Mouse (Mus musculus): ENCODE measurements at regions not wholly inside any gene's neighbourhood (a gene's known extent, or its start where the extent isn't known, plus 50 kb on each side); places are given as distances from the start of the nearest gene placed in this dataset.

GRCm38 (mm10) chr11:112071571-112071970 lies 710.5 kb upstream of the Sox9 start:
- Histone ChIP-seq H3K4me2 (ENCODE audit: low read depth, low read length, poor library complexity, severe bottlenecking) (no peak overlapping the region), H3K4me3 (ENCODE audit: low read depth, low read length) (no peak overlapping the region), H3K27ac (ENCODE audit: low read depth, low read length) (no peak overlapping the region), H3K36me3 (ENCODE audit: insufficient read depth, low read length) (no peaks in the 10 kb centered on the region), H3K9me3 (ENCODE audit: low read length) (no peaks in the 10 kb centered on the region), H3K9ac (replicated peaks; ENCODE audit: low read length, poor library complexity, severe bottlenecking) (no peak overlapping the region), H3K4me1 (ENCODE audit: insufficient read depth, low read length) (no peaks in the 10 kb centered on the region), H3K27me3 (ENCODE audit: insufficient read depth, low read length) (no peaks in the 10 kb centered on the region)
- ATAC-seq (ENCODE audit: low FRiP score) (no peak), DNase-seq (ENCODE audit: low spot score) (no peak)
- WGBS: 89% methylated on average over 7 of the region's 7 CpGs
- TF ChIP-seq CTCF (IDR thresholded peaks at IDR 0.05): no peak

- Histone ChIP-seq H3K9me3 (ENCODE audit: low read length) (no peaks in the 10 kb centered on the region), H3K4me3 (ENCODE audit: low read depth, low read length) (no peak overlapping the region), H3K27ac (ENCODE audit: low read depth, low read length) (no peak overlapping the region), H3K4me1 (ENCODE audit: insufficient read depth, low read length) (no peaks in the 10 kb centered on the region), H3K36me3 (ENCODE audit: insufficient read depth, low read length) (no peaks in the 10 kb centered on the region), H3K27me3 (ENCODE audit: insufficient read depth, low read length) (no peaks in the 10 kb centered on the region), H3K9ac (replicated peaks; ENCODE audit: low read length, poor library complexity, severe bottlenecking) (no peak overlapping the region), H3K4me2 (ENCODE audit: low read depth, low read length, poor library complexity, severe bottlenecking) (no peak overlapping the region)
- no peak for ATAC-seq (ENCODE audit: low FRiP score)
- no peak for TF ChIP-seq CTCF (IDR thresholded peaks at IDR 0.05)
- 95% methylated on average over 4 of the region's 4 CpGs for WGBS
- no peak for DNase-seq (ENCODE audit: low spot score)
Measured at GRCm38 (mm10) chr11:112081386-112081785, 700.6 kb upstream of the Sox9 start.

DNA sequence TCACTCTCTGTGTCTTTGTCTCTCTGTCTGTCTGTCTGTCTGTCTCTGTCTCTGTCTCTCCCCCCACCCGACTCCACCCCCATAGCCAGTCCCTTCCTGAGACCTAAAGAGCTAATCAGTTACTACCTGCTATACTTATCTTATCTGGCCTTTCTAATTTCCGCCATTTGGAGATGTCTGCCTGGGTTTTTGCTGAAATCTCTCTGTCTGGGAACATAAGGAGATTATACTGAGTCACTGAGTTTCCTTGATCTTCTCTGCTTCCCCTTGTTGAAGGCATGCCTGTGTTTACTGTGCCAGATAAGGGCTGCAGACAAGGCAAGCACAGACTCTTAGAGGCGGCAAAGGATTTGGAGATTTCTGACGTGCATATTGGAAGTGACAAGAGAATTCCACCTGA lies 699.0 kb upstream of the Sox9 start:
- H3K36me3 ChIP-seq (ENCODE audit: insufficient read depth, low read length): no peaks in the 10 kb centered on the region
- H3K4me1 ChIP-seq (ENCODE audit: insufficient read depth, low read length): no peaks in the 10 kb centered on the region
- no peak overlapping the region for H3K27ac ChIP-seq (ENCODE audit: low read depth, low read length)
- no peak overlapping the region for H3K9ac ChIP-seq (replicated peaks; ENCODE audit: low read length, poor library complexity, severe bottlenecking)
- H3K27me3 ChIP-seq (ENCODE audit: insufficient read depth, low read length): no peaks in the 10 kb centered on the region
- no peaks in the 10 kb centered on the region for H3K9me3 ChIP-seq (ENCODE audit: low read length)
- ATAC-seq (ENCODE audit: low FRiP score): no peak
- 39% methylated on average over 4 of the region's 4 CpGs for WGBS
- H3K4me2 ChIP-seq (ENCODE audit: low read depth, low read length, poor library complexity, severe bottlenecking): no peak overlapping the region
- no peak for TF ChIP-seq CTCF (IDR thresholded peaks at IDR 0.05)
- H3K4me3 ChIP-seq (ENCODE audit: low read depth, low read length): no peak overlapping the region
- no peak for DNase-seq (ENCODE audit: low spot score)

DNA sequence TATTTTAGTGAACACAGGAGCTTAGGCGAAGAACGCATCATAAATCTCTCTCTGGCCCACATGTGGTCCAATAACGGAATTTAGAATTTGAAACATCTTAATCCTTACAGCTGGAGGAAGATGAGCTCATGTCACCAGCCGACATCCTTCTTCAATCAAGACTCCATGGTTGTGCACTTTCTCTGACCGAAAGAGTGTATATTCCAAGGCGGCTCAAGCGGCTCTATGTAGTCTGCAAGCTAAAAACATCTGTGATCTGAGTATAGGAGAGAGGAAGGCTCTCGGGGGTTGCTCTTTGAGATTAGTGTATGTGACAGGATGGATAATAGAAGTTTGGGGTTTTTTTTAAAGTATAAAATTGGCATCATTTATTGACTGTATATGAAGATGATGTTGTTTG lies 689.9 kb upstream of the Sox9 start:
- H3K36me3 ChIP-seq (ENCODE audit: insufficient read depth, low read length): no peaks in the 10 kb centered on the region
- H3K27me3 ChIP-seq (ENCODE audit: insufficient read depth, low read length): no peaks in the 10 kb centered on the region
- H3K9me3 ChIP-seq (ENCODE audit: low read length): no peaks in the 10 kb centered on the region
- DNase-seq (ENCODE audit: low spot score) (no peak), ATAC-seq (ENCODE audit: low FRiP score) (no peak)
- 77% methylated on average over 8 of the region's 8 CpGs for WGBS
- H3K4me1 ChIP-seq (ENCODE audit: insufficient read depth, low read length): no peaks in the 10 kb centered on the region
- H3K27ac ChIP-seq (ENCODE audit: low read depth, low read length): no peak overlapping the region
- H3K4me2 ChIP-seq (ENCODE audit: low read depth, low read length, poor library complexity, severe bottlenecking): no peak overlapping the region
- H3K9ac ChIP-seq (replicated peaks; ENCODE audit: low read length, poor library complexity, severe bottlenecking): no peak overlapping the region
- no peak overlapping the region for H3K4me3 ChIP-seq (ENCODE audit: low read depth, low read length)
- no peak for TF ChIP-seq CTCF (IDR thresholded peaks at IDR 0.05)

- Histone ChIP-seq H3K4me2 (ENCODE audit: low read depth, low read length, poor library complexity, severe bottlenecking) (no peak overlapping the region), H3K9ac (replicated peaks; ENCODE audit: low read length, poor library complexity, severe bottlenecking) (no peak overlapping the region), H3K4me3 (ENCODE audit: low read depth, low read length) (no peak overlapping the region), H3K27me3 (ENCODE audit: insufficient read depth, low read length) (no peaks in the 10 kb centered on the region), H3K27ac (ENCODE audit: low read depth, low read length) (no peak overlapping the region), H3K9me3 (ENCODE audit: low read length) (no peaks in the 10 kb centered on the region), H3K36me3 (ENCODE audit: insufficient read depth, low read length) (no peaks in the 10 kb centered on the region), H3K4me1 (ENCODE audit: insufficient read depth, low read length) (no peaks in the 10 kb centered on the region)
- WGBS: 35% methylated on average over 3 of the region's 3 CpGs
- ATAC-seq (ENCODE audit: low FRiP score) (no peak), DNase-seq (ENCODE audit: low spot score) (no peak)
- no peak for TF ChIP-seq CTCF (IDR thresholded peaks at IDR 0.05)
Measured at GRCm38 (mm10) chr11:112095009-112095408, 687.0 kb upstream of the Sox9 start.

DNA sequence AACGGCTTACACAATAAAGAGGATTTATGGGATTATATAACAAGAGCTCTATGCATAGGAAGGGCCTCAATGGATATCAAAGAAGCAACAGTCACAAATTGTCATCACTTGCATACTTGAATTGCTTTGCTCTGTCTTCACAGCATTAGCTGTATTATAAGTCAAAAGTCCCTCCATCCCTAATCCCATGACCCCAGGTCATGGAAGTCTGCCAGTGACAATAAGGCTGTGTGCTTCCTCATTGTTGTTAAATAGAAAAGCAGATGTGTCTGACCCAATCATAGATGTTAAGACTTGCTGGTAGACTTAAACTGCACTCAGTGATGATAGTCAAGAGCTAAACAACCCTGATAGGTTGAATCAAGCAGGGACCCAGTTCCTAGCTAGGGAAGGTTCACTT lies 683.9 kb upstream of the Sox9 start:
- no peaks in the 10 kb centered on the region for H3K4me1 ChIP-seq (ENCODE audit: insufficient read depth, low read length)
- DNase-seq (ENCODE audit: low spot score) (no peak), ATAC-seq (ENCODE audit: low FRiP score) (no peak)
- H3K4me3 ChIP-seq (ENCODE audit: low read depth, low read length): no peak overlapping the region
- TF ChIP-seq CTCF (IDR thresholded peaks at IDR 0.05): no peak
- 15% methylated on average over 1 of the region's 1 CpGs for WGBS
- H3K27me3 ChIP-seq (ENCODE audit: insufficient read depth, low read length): no peaks in the 10 kb centered on the region
- no peak overlapping the region for H3K9ac ChIP-seq (replicated peaks; ENCODE audit: low read length, poor library complexity, severe bottlenecking)
- no peak overlapping the region for H3K4me2 ChIP-seq (ENCODE audit: low read depth, low read length, poor library complexity, severe bottlenecking)
- no peaks in the 10 kb centered on the region for H3K9me3 ChIP-seq (ENCODE audit: low read length)
- no peaks in the 10 kb centered on the region for H3K36me3 ChIP-seq (ENCODE audit: insufficient read depth, low read length)
- H3K27ac ChIP-seq (ENCODE audit: low read depth, low read length): no peak overlapping the region

DNA sequence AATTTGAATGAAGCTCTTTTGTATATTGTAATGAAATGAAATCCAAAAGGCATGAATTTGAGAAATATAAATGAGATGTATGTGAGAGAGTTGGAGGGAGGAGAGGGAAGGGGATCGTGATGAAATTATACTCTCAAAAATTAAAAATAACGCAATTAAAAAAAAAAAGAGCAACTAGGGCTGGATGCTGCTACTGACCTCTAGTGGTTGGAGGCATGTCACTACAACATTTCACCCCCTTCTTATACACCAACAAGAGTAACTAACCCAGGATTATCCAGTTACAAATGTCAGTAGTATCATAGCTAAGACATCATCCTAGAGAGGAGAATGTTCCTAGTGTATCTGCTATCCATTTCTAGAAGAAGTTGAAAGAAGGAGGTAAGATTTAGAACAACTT lies 678.8 kb upstream of the Sox9 start:
- no peak for ATAC-seq (ENCODE audit: low FRiP score)

More for the DNA sequence above, 678.8 kb upstream of the Sox9 start:
- Histone ChIP-seq H3K36me3 (ENCODE audit: insufficient read depth, low read length) (no peaks in the 10 kb centered on the region), H3K27me3 (ENCODE audit: insufficient read depth, low read length) (no peaks in the 10 kb centered on the region), H3K9ac (replicated peaks; ENCODE audit: low read length, poor library complexity, severe bottlenecking) (no peak overlapping the region), H3K4me3 (ENCODE audit: low read depth, low read length) (no peak overlapping the region), H3K27ac (ENCODE audit: low read depth, low read length) (no peak overlapping the region), H3K9me3 (ENCODE audit: low read length) (no peaks in the 10 kb centered on the region), H3K4me2 (ENCODE audit: low read depth, low read length, poor library complexity, severe bottlenecking) (no peak overlapping the region), H3K4me1 (ENCODE audit: insufficient read depth, low read length) (no peaks in the 10 kb centered on the region)
- 67% methylated on average over 2 of the region's 2 CpGs for WGBS
- DNase-seq (ENCODE audit: low spot score): no peak
- peak; percentile 66 for TF ChIP-seq CTCF (IDR thresholded peaks at IDR 0.05)

All from midbrain, postnatal 0 days (tissue).